Mouse (Mus musculus) hindbrain, embryonic 16.5 days (tissue): ENCODE measurements around the gene Fstl4. TPM values are rescaled to one million over a fixed set of nuclear protein-coding genes. Genes with fewer than 3 reads are reported as not detected.
A peak's percentile ranks its signal among the peaks of the same experiment; 100 is the strongest.
"Not testable (repeated sequence)": the region's sequence is repeated elsewhere in the genome, so short reads cannot be mapped to it uniquely, and the experiment has no call there.

Experiments used
- ATAC-seq: fragments of 200-750 bp; cut with Nextera tagmentation; 2 replicates; pipeline ENCODE4 v1.8.0; 2017; ENCODE audit warnings: moderate TSS enrichment, moderate library complexity
- H3K27ac ChIP-seq: fragments of 300-500 bp; sonication (generic); 2 replicates; pipeline ENCODE4 v1.5.1; 2014; ENCODE audit warnings: low read depth, mild to moderate bottlenecking, control low read depth, low read length, moderate library complexity
- H3K27me3 ChIP-seq: fragments of 300-500 bp; sonication (generic); replicated peaks from 2 replicates; pipeline ENCODE4 v1.6.1; 2014; ENCODE audit warnings: low read length; ENCODE audit not compliant: control insufficient read depth, insufficient read depth
- H3K36me3 ChIP-seq: fragments of 300-500 bp; sonication (generic); 2 replicates; pipeline ENCODE4 v1.6.1; 2014; ENCODE audit warnings: mild to moderate bottlenecking, low read length, moderate library complexity, mixed read lengths; ENCODE audit not compliant: control insufficient read depth, insufficient read depth
- H3K4me1 ChIP-seq: fragments of 300-500 bp; sonication (generic); 2 replicates; pipeline ENCODE4 v1.6.1; 2014; ENCODE audit warnings: low read depth, low read length; ENCODE audit not compliant: control insufficient read depth, insufficient read depth
- H3K4me2 ChIP-seq: fragments of 300-500 bp; sonication (generic); 2 replicates; pipeline ENCODE4 v1.6.1; 2014; ENCODE audit warnings: mild to moderate bottlenecking, low read length, control low read depth, moderate library complexity
- H3K4me3 ChIP-seq: fragments of 300-500 bp; sonication (generic); 2 replicates; pipeline ENCODE4 v1.5.1; 2014; ENCODE audit warnings: mild to moderate bottlenecking, low read length, control low read depth, moderate library complexity
- H3K9ac ChIP-seq: fragments of 300-500 bp; sonication (generic); 2 replicates; pipeline ENCODE4 v1.6.1; 2014; ENCODE audit warnings: low read depth, mild to moderate bottlenecking, control low read depth, low read length, moderate library complexity
- H3K9me3 ChIP-seq: fragments of 300-500 bp; sonication (generic); 2 replicates; pipeline ENCODE4 v1.6.1; 2014; ENCODE audit warnings: mild to moderate bottlenecking, low read length, moderate library complexity; ENCODE audit not compliant: control insufficient read depth
- WGBS: fragments of 180-500 bp; shearing (Covaris S2); extraction: QIAGEN DNeasy Blood & Tissue Kit; methylation state at CpG from one replicate; pipeline ENCODE4 v1.1.7; 2014; 5-methylcytosine and 5-hydroxymethylcytosine counted together
- polyA plus RNA-seq: library from polyadenylated mRNA; unstranded; fragments of >200 nt; fragmentation: Nextera tagmentation; extraction: Ambion mirVana; gene quantifications from 2 replicates; pipeline ENCODE4 v1.2.1, GENCODE M21; 2015

Fstl4 gene
- polyA plus RNA-seq, 1 experiment from 2014 or later = 14.2 TPM

DNA sequence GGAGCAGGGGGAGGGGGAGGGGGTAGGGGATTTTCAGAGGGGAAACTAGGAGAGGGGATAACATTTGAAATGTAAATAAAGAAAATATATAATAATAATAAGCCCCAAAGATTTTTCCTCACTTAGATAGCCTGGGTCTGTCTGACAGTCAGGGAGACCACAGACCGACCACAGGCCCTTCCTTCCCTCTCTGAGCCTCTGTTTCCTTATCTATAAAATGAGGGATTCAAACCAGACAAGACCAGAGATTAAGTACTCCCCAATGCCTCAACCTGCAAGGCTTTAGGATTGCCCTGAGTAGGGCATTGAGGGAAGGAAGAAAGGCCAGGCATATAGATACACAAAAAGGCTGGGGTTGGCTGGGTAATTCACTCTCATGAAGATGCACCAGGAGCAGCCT lies 307.2 kb downstream of the Fstl4 start:
- H3K36me3 ChIP-seq = no peaks in the 10 kb centered on the region
- WGBS = 100% methylated on average over 1 of the region's 1 CpGs
- H3K9ac ChIP-seq = no peak overlapping the region
- no peak overlapping the region for H3K4me2 ChIP-seq
- no peak for ATAC-seq
- H3K9me3 ChIP-seq = no peaks in the 10 kb centered on the region
- no peaks in the 10 kb centered on the region; the same call in 1 of the 2 replicates for H3K27me3 ChIP-seq
- no peak overlapping the region for H3K27ac ChIP-seq
- peaks cover 3% of the 10 kb centered on the region for H3K4me1 ChIP-seq
- H3K4me3 ChIP-seq = no peak overlapping the region

DNA sequence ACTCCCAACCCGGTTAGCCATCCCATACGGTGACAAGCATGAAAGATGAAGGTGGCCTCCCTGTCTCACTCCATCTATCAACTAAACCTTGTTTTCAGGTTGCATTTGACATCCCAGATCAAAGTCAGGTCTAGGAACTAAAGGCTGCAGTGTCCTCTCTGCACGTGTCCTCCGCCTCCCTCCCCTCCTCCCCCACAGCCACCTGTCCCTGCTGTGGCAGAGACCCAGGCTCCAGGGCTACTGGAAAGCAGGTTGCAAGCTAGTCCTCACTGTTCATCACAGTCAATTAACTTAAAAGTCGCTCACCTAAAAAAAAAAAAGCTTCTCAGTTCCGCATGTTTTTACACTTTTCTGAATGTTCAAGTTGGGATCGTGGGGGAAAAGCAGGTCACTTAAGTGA lies 313.2 kb downstream of the Fstl4 start:
- no peaks in the 10 kb centered on the region for H3K4me1 ChIP-seq
- no peak overlapping the region for H3K4me3 ChIP-seq
- no peak overlapping the region for H3K27ac ChIP-seq
- no peak for ATAC-seq
- H3K27me3 ChIP-seq = no peaks in the 10 kb centered on the region; the same call in 1 of the 2 replicates
- H3K36me3 ChIP-seq = no peaks in the 10 kb centered on the region
- no peak overlapping the region for H3K9ac ChIP-seq
- no peak overlapping the region for H3K4me2 ChIP-seq
- WGBS = 88% methylated on average over 7 of the region's 7 CpGs
- H3K9me3 ChIP-seq = no peaks in the 10 kb centered on the region

DNA sequence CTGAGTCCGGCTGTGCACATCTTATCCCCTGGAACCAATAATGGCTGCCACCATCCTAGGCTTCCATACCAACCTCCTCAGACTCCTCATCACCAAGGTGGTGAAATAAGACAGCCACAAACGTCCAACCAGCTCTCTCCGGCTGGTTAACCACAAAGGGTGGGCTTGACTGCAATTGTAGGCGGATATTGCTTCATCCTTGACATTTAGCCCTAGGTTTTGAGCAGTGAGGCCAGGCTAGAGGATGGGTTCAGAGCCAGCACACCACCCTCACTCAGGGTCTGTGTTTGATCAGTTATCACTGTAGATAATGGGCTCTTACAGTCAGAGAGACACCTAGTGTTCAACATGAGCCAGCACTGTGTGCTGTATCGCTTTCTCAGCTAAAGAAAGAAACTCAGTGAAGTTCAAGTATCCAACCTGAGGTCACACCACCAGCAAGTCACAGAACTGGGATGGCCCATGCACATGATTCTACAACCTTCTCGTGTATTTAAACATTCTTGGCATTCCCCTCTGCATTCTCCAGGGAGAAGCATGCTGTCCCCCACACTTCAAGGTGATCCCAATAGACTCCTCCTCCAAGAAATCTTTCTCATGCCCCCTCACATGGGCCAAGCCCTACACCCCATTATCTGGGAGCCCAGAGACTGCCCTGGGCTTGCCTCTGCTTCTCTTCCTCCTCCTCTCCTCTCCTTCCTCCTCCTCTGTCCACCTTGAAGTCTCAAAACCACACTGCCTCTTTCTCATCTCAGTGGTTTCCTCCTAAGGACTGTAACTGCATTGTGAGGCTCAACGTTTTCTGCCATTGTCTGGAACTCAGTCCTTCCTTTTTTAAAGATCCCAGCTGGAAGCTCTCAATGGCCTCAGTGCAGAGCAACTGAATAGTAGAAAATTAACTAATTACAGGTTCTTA lies 314.2 kb downstream of the Fstl4 start:
- Histone ChIP-seq H3K4me2 (no peak overlapping the region), H3K9me3 (no peaks in the 10 kb centered on the region), H3K9ac (no peak overlapping the region), H3K27ac (no peak overlapping the region), H3K4me3 (no peak overlapping the region), H3K27me3 (no peaks in the 10 kb centered on the region), H3K4me1 (no peaks in the 10 kb centered on the region), H3K36me3 (no peaks in the 10 kb centered on the region)
- WGBS = 74% methylated on average over 7 of the region's 7 CpGs
- no peak for ATAC-seq

DNA sequence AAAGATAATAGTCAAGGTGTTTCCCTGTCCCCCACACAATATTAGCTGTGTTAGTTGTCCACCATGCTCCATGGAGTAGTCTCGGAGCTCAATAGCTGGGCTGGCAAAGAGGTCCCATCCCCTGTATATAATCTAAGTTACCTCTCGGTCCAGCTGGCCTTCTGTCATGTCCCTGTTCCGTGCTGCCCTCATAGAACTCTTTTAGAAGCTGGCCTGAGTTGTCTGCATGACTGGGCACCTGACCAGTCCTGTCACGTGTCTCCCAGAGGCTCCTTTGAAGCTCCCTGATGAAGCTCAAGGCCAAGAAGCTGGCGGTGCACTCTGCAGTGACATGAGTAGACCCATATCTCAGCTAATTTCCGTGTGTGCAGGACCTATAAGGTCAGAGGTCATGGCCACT lies 316.9 kb downstream of the Fstl4 start:
- ATAC-seq = no peak
- Histone ChIP-seq H3K27me3 (no peaks in the 10 kb centered on the region), H3K4me2 (no peak overlapping the region), H3K4me3 (no peak overlapping the region), H3K4me1 (no peaks in the 10 kb centered on the region), H3K36me3 (no peaks in the 10 kb centered on the region), H3K9ac (no peak overlapping the region), H3K27ac (no peak overlapping the region), H3K9me3 (no peaks in the 10 kb centered on the region)
- 92% methylated on average over 6 of the region's 6 CpGs for whole genome bisulfite sequencing

DNA sequence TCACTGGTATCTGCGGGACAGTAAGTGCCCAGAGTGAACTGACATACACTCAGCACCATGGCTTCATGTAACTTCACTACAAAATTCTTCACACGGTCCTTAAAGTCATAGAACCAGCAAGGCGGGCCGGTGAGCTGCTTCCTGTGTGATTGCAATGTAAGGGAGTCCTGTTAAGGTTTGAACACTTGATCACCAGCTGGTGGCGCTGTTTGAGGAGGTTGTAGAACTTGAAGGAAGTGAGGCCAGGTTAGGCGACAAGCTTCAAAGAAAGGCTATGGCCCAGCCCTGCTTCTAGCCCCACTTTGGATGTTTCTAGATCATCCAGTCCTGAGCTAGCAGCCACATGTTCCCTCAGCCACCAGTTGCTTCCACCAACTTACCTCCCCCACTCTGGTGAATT lies 320.9 kb downstream of the Fstl4 start:
- no peak overlapping the region for H3K4me3 ChIP-seq
- 74% methylated on average over 6 of the region's 6 CpGs for WGBS
- H3K36me3 ChIP-seq = no peaks in the 10 kb centered on the region
- H3K27me3 ChIP-seq = no peaks in the 10 kb centered on the region
- no peak overlapping the region for H3K4me2 ChIP-seq
- H3K27ac ChIP-seq = no peak overlapping the region
- ATAC-seq = no peak
- H3K4me1 ChIP-seq = no peaks in the 10 kb centered on the region
- H3K9ac ChIP-seq = no peak overlapping the region
- H3K9me3 ChIP-seq = no peaks in the 10 kb centered on the region

DNA sequence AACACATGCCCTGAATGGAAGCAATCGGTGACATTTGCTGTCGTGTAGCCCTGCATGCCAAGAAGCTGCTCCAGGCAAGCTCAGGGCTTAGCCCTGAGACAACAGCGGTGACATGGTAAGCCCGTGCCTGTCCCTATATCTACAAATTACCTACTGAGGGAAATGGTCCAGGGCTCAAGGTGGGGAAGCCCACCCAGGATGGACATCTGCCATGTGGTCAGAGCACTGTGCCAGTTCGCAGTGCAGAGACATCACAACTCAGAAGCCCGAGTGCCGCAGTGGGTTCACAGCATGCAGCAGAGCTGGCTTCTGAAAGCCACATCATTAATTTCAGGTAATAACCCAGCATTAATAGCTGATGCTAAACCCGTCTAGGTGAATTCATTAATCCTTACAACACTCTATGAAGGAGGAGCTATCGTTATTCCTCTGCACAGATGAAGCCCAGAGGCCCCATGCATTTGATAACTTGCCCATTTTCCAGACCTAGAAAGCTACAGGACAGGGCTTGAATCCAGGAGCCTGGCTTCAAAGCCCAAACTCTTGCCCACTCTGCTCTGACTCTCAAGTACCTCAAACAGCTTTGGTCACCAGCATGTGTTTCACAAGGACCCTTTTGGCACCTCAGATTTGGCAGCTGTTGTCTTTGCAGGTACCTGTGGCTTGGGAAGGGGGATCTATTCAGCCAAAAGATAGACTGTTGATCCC lies 321.6 kb downstream of the Fstl4 start:
- 0 out of 2 replicates have a peak, but pooled peaks have one; percentile 52 for ATAC-seq
- WGBS = 78% methylated on average over 9 of the region's 9 CpGs

DNA sequence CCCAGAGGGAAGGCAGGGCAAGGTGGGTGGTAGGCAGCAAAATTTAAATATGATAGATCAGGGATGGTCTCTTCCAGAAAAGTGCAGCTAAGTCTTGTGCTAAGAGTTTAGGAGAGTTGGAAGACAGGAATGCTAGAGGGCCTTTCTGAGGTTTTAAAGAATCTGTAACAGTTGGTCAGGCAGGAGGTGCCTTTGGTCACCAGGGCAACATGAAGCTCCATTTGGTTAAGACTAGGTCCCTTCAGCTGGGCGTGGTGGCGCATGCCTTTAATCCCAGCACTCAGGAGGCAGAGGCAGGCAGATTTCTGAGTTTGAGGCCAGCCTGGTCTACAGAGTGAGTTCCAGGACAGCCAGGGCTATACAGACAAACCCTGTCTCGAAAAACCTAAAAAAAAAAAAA lies 323.5 kb downstream of the Fstl4 start:
- not testable (repeated sequence) for H3K4me3 ChIP-seq, ATAC-seq, H3K4me2 ChIP-seq, H3K9ac ChIP-seq, H3K36me3 ChIP-seq, H3K27ac ChIP-seq, H3K4me1 ChIP-seq, H3K27me3 ChIP-seq, H3K9me3 ChIP-seq
- WGBS = 92% methylated on average over 3 of the region's 3 CpGs

More for the DNA sequence above, 321.6 kb downstream of the Fstl4 start:
- no peaks in the 10 kb centered on the region for H3K4me1 ChIP-seq
- H3K9me3 ChIP-seq = no peaks in the 10 kb centered on the region
- no peak overlapping the region for H3K27ac ChIP-seq
- H3K4me3 ChIP-seq = no peak overlapping the region
- no peak overlapping the region for H3K9ac ChIP-seq
- no peaks in the 10 kb centered on the region for H3K36me3 ChIP-seq
- no peak overlapping the region for H3K4me2 ChIP-seq
- no peaks in the 10 kb centered on the region for H3K27me3 ChIP-seq

DNA sequence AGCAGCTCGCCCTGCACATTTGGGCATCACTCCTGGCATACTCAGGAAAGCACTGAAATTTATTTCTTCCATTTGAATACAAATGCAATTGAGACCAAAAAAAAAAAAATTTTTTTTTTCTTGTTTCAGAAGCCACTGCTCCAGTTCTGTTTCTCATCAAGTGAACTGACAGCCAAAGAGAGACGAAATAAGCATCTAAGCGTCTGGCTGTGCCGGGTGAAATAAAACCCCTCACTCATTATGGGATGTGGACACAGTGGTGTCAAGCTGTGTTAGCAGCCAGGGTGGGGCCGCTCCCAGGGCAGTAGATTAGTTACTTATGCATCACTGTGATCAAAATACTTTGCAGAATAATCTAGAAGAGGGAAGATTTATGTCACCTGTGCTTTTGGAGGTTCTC lies 327.2 kb downstream of the Fstl4 start:
- no peak for ATAC-seq
- no peak overlapping the region for H3K9ac ChIP-seq
- H3K4me3 ChIP-seq = no peak overlapping the region
- H3K27ac ChIP-seq = no peak overlapping the region
- H3K27me3 ChIP-seq = no peaks in the 10 kb centered on the region
- H3K4me2 ChIP-seq = no peak overlapping the region
- no peaks in the 10 kb centered on the region for H3K9me3 ChIP-seq
- H3K4me1 ChIP-seq = no peaks in the 10 kb centered on the region
- 53% methylated on average over 5 of the region's 5 CpGs for WGBS
- H3K36me3 ChIP-seq = no peaks in the 10 kb centered on the region

DNA sequence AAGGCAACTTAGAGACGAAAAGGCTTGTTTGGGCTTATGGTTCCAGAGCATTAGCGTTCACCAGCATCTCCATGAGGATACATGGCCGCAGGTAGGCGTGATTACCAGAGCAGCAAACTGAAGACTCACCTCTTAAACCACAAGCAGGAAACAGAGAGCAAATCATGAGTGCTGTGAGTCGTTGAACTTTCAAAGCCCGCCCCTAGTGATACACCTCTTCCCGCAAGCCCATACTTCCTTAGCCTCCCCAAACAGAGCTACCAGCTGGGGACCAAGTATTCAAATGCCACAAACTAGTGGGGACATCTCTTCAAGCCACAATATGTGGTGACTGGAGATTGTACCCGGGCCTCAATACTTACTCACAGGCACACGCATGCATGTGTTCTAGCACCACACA lies 332.4 kb downstream of the Fstl4 start:
- H3K27me3 ChIP-seq = no peaks in the 10 kb centered on the region
- ATAC-seq = no peak
- 89% methylated on average over 9 of the region's 9 CpGs for WGBS
- no peaks in the 10 kb centered on the region for H3K9me3 ChIP-seq
- H3K4me1 ChIP-seq = no peaks in the 10 kb centered on the region; the same call in 1 of the 2 replicates
- no peak overlapping the region for H3K9ac ChIP-seq
- no peak overlapping the region for H3K4me2 ChIP-seq
- H3K27ac ChIP-seq = no peak overlapping the region
- no peaks in the 10 kb centered on the region for H3K36me3 ChIP-seq
- no peak overlapping the region for H3K4me3 ChIP-seq
